Mouse (Mus musculus) granulocyte monocyte progenitor cell, adult 5-6 weeks (primary cell): ENCODE data around the gene Kmt2d. TPM values are rescaled to one million over a fixed set of nuclear protein-coding genes. Genes with fewer than 3 reads are reported as not detected.
A peak's percentile ranks its signal among the peaks of the same experiment; 100 is the strongest.
"Not testable (repeated sequence)": the region's sequence is repeated elsewhere in the genome, so short reads cannot be mapped to it uniquely, and the experiment has no call there.

Experiments used
- ATAC-seq: replicated peaks from 2 replicates; pipeline ENCODE4 v1.8.0; 2016; ENCODE audit warnings: mild to moderate bottlenecking, moderate TSS enrichment, inconsistent platforms; ENCODE audit not compliant: poor library complexity, severe bottlenecking
- total RNA-seq, 2 experiments: library from RNA; stranded (forward) in 1 of 2; stranded (reverse) in 1 of 2; fragments of 200-712, 200-1000 nt in 1 of 2; fragments of >200 nt in 1 of 2; fragmentation: Nextera tagmentation in 1 of 2; gene quantifications; 2 replicates each; pipeline ENCODE4 v1.2.3; 2014 to 2017

Kmt2d gene
- total RNA-seq, 2 experiments from 2014 or later, result 24.9 to 59.0 TPM

- no peak for ATAC-seq
Observed at GRCm38 (mm10) chr15:98834059-98834458, 36.9 kb downstream of the Kmt2d start.

- no peak for ATAC-seq
Observed at GRCm38 (mm10) chr15:98833281-98833680, 37.7 kb downstream of the Kmt2d start.

- peak; percentile 47 for ATAC-seq
Observed at GRCm38 (mm10) chr15:98832161-98833058, 38.6 kb downstream of the Kmt2d start.

GRCm38 (mm10) chr15:98831684-98832035, 39.3 kb downstream of the Kmt2d start:
- peak; percentile 47 for ATAC-seq

- peak; percentile 90 for ATAC-seq
Observed at GRCm38 (mm10) chr15:98830736-98831683, 40.0 kb downstream of the Kmt2d start, which contains the start of gene Prkag1. Gene Prkag1, minus strand, starts transcription at chr15:98831521.

- ATAC-seq, result no peak
Observed at GRCm38 (mm10) chr15:98827611-98828011, 43.4 kb downstream of the Kmt2d start.

- no peak for ATAC-seq
Observed at GRCm38 (mm10) chr15:98823434-98823833, 47.6 kb downstream of the Kmt2d start.

GRCm38 (mm10) chr15:98822147-98822546, 48.9 kb downstream of the Kmt2d start:
- ATAC-seq, result no peak

GRCm38 (mm10) chr15:98821403-98821802, 49.6 kb downstream of the Kmt2d start:
- ATAC-seq, result peak; percentile 46

GRCm38 (mm10) chr15:98820937-98821336, 50.1 kb downstream of the Kmt2d start:
- ATAC-seq, result no peak

- no peak for ATAC-seq
Observed at GRCm38 (mm10) chr15:98818171-98818570, 52.8 kb downstream of the Kmt2d start.

GRCm38 (mm10) chr15:98812741-98813424, 58.1 kb downstream of the Kmt2d start:
- no peak for ATAC-seq

- ATAC-seq, result not testable (repeated sequence)
Observed at GRCm38 (mm10) chr15:98810212-98810611, 60.8 kb downstream of the Kmt2d start.

- ATAC-seq, result no peak
Observed at GRCm38 (mm10) chr15:98809390-98809789, 61.6 kb downstream of the Kmt2d start, which contains the start of gene Ddn. Gene Ddn, minus strand, starts transcription at chr15:98809490.

GRCm38 (mm10) chr15:98808651-98809134, 62.3 kb downstream of the Kmt2d start:
- no peak for ATAC-seq

GRCm38 (mm10) chr15:98807895-98808650, 62.9 kb downstream of the Kmt2d start:
- peak; percentile 29 for ATAC-seq

GRCm38 (mm10) chr15:98806809-98807770, 63.9 kb downstream of the Kmt2d start:
- no peak; the same call in 1 of the 2 replicates for ATAC-seq
